Mouse (Mus musculus): ENCODE measurements around the gene Wwc2.

Wwc2 gene

DNA sequence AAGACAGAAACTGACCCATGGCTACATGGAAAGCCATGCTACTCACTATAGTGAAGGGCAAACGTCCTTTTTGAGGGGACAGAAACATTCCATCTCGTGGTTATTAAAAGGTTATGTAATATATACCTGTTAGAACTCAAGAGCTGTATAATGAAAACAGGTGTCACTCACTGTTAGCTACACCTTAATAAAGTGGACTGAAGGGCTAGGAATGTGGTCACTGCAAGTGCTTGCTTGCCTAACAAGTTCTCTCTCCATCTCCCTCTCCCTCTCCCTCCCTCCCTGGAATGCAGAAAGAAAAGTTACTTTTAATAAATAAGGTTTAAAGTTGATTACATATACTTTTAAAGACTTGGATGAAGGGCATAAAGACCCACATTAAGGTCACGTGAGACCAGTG is 88.0 kb downstream of the Wwc2 start:
- DNase-seq (ENCODE audit: low spot score): no peak

DNA sequence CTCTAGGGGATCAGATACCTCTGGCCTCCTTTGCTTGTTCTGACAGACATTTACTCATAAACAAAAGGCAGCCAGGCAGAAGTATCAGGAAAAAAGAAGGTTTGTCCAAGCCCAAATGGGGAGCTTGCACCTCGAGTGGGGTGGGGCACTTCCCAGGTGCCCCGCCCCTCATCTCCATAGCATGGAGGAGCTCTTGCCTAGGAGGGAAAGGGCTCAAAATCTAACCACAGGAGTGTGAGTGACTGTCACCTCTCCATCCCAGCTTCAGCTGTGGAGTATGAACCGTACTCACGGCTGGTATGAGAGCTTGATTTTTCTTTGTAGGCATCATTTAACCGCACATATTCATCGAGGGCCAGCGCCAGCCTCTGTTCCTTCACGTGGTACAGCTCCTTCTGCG is 90.4 kb downstream of the Wwc2 start:
- no peak for DNase-seq (ENCODE audit: low spot score)

DNA sequence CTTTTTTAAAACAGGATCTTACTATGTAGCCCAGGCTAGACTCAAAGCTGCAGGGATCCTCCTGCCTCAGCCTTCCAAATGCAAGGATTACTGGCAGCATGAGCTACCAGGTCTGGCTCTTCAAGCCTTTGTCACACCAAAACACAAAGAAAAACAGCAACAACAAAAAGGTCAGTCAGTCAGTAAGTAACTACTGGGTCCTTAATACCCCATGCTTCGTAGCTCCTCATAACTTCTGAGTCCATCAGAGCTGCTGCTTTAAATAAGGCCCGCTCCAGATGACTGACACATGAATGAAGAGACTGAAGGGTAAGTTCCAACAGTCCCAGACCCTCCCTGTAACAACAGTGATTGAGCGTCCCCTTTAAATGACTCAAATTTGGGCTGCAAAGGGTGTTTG is 90.8 kb downstream of the Wwc2 start:
- no peak for DNase-seq (ENCODE audit: low spot score)

DNA sequence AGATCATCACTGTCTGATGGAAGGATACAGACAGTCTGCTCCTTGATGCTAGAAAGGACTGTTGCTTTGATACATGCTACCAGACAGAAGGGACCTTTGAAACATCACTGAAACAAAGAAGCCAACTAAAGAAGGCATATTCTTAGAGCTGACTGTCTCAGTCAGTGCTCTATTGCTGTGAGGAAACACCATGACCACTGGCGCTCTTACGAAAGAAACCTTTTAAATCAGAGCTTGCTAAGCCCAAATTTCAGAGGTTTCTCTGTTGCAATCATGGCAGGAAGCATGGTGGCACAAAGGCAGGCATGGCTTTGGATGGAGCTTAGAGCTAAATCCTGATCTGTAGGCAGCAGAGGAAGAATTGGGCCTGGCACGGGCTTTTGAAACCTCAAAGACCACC is 98.3 kb downstream of the Wwc2 start:
- no peak for DNase-seq (ENCODE audit: low spot score)

DNA sequence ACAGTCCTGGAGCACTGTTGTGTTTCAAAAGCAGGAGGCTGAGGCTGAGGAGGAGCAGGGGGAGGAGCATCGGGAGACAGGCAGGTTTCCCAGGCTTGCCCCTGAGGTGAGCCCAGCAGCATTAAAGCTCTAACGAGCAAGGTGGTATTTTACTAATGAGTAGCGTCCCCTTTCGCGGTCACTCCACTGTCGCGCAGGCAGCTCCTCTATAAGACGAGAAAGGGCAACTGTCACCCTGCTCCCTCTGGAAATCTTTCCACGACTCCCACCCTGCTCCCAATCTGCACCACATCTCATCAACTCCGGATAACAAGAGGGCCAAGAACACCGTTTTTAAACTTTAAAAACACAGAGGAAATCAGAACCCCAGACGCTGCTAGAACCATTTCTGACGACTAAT is 99.1 kb downstream of the Wwc2 start:
- DNase-seq (ENCODE audit: low spot score): no peak

DNA sequence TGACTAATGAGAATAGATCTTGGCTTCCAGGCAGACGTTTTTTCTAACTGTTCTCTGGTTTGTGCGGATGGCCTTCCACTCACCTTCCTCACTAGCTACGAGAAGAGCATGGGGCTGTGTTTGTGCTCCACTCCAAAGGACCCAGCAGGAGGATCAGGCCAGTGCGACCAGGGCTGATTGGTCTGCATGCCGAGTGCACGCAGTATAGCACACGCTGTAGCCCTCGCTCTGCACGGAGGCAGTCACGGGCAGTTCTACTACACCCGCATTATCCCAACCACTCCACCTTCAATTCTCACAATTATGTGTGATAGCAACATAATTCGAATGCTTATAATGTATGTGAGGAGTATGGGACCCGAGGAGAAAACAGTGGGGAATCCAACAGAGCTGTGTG is 99.9 kb downstream of the Wwc2 start:
- DNase-seq (ENCODE audit: low spot score): no peak

DNA sequence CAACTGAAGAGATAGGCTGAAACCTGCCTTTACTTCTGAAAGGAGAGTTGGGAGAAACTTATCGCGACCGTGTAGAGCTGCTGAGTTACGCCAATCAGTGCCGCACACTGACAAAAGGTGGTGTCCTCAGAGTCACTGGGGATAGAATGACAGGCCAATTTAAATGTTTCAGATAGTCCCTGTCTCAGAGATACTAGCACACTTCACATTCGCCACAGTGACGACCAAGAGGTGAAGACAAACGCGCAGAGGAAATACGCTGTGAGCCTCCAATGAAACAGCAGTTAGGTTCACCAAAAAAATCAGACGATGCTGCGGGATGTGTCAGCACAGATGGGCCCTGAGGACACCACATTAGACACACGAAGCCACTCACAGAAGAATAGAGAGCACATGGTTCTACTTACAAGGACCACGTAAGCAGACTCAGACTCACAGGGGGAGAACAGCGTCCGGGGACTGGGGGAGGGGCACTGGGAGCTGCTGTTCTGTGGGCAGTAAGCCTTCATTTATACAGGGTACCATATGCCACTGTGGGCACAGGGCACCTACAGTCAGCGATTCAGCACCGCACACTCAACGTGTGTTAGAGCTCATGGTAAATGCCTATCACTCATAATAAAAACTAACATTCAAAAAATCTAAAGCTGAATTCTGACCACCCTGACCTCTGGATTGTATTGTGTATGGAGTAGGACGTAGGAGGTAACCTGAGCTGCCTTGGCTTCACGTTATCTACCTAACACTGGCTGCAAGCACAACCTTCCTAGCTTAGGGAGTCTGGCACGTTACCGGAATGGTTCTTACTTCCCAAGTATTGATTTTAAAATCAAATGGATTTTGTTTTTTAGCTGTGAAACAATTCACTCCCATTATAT is 100.5 kb downstream of the Wwc2 start:
- DNase-seq (ENCODE audit: low spot score): no peak

DNA sequence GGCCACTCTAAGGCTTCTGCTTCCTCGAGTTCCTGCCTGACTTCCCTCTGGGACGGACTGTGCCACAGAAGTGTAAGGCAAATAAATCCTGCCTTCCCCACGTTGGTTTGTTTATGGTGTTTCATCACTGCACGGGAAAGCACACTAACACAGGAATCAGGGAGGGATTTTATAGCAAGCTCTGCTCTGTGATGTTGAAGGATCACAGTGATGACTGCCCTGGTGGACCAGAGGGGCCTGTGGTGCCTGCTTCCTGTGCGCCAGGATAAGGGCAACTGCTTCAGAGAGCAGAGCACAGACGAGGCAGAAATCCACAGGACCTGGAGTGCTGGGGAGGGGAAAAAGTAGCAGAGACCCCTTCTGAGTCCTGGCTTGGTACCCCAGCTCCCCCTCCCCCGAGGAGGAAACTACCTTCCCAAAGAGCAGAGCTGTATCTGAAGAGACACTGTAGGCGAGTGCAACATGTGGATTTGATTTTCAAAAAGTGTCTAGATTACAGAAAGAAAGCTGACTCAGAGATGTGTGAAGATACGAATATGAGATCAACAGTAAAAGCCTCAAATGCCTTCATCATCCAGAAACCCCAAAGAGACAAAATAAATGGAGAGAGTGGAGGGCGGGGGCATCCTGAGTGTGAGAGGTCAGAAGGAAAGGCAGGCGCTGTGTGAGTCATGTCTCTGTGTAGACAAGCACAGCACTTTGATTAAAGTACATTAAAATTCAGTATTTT is 101.7 kb downstream of the Wwc2 start:
- DNase-seq (ENCODE audit: low spot score): no peak

DNA sequence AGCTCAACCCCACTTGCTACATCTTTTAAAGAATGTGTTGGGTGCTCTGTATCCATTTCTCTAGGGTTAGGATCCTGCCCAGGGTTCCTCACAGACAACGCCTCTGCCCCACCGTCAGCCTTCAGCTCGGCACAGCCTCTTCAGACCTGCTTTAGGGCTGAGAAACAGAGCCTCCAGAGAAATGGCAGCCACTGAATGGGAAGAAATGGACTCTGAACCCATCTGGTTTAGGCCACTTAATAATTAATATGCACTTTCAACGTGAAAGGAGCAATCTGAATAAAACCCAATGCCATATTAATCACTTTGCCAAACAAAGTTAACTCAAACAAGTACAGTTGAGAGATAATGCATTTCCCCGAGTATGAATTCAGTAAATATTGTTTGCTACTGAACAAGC is 106.4 kb downstream of the Wwc2 start:
- DNase-seq (ENCODE audit: low spot score): no peak

DNA sequence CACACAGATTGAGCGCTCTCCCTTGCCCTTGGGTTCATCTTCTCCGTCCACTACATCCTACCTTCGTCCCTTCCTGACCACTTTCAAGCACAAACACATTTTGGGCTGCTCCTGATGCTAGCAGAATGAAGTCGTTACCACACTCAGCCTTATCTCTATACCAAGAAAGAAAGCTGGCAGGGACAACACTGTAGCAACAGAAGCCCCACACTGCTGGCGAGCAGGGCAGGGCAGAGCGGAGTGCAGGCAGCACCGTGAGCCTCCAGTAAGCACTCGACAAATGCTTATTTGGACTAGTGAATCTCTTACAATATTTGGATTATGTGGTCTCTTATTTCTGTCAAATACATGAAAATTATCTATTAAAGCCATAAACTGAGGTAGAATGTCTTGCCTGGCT is 107.0 kb downstream of the Wwc2 start:
- DNase-seq (ENCODE audit: low spot score): no peak

DNA sequence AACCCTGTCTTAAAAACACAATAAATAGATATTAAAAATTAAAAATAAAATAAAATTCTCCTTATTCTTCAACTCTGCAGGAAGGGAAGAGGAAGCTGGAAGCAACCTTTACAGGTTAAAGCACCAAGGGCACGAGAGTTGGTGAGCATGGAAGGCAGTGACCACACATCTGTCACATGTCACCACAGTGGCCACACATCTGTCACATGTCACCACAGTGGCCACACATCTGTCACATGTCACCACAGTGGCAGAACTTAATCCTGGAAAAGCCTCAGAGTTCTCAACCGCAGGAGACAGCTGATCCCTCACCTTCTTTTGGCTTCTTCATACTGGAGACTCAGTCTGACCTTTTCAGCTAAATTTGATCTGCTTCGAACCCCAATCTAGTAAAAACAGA is 112.2 kb downstream of the Wwc2 start:
- no peak for DNase-seq (ENCODE audit: low spot score)

DNA sequence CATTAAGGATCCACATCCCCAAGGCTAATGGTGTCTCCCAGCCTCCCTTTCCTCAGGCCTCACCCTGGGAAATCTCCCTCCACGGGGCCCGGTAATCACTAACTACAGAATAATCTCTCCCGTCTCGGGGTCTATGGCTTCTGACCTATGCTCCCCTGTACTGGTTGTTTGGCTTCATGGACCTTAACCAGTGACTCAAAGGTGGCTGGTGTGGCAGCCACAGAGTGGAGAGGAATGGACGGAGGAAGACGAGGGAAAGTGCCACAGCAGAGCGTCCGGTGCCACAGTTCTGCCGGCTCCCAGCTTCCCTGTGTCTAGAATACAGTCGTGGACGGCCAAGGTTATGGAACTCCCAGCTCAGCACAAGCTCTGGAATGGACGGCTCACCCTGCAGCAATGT is 114.9 kb downstream of the Wwc2 start:
- no peak for DNase-seq (ENCODE audit: low spot score)

DNA sequence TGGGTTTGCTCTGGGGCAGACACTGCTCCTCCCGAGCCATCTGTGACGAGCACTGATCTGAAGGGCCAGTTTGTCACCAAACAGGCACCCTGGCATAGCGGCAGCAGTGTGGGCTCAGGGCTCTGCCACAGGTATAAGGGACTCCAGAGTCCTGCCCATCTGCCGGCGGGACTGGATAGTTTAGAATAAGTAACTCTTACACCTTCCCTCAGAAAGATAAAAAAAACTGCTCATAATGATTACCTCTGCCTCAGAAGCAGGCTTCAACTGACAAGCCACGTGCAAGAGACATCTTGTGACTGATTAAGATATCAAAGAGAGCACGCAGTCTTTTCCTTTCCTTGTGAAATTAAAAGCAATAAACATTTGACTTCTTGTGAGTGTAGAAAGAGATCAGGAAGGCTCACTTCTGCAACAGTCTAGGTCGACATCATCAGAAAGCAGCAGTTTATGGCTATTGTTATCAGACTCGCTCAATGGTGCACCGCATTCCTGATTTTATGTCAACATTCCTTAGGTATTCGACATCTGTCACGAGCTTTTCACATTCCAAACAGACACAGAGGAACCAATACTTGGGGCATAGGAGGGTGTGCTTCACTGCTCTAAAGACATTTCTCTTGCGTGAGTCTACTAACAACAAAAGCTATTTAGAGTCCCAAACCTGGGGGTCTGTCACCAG is 116.1 kb downstream of the Wwc2 start:
- no peak for DNase-seq (ENCODE audit: low spot score)

DNA sequence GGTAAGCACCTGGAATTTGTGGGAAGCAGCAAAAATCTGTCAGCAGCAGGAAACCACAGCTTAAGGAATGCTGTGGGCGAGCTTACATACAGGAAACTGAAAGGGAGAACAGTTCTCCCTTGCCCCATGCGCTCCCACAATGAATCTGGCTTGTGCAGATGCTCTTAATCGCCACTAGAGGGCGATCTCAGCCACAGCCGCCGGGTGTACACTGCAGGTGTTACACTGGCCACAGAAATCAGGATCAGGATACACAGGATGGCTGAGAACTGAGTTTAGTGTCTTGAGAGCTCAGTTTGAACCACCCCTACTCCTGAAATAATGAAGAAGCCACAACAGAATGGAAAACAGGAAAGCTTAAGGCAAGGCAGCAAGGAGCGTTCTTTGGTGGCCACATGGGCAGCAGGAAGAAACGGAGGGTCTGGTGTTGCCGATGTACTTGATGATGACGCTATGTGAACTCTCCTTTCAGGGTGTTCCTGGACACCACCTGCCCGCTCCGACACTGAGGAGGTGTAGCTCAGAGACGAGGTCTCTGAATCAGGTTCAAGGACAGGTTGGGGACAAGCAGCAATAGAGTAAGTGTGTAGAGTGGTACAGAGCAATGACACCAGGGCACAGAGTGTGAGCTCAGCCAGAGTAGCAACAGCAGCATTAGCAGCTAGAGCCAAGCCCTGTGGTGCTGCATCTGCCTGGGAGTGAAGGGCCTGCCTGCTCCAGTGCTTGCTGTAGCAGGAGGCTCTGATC is 118.2 kb downstream of the Wwc2 start:
- DNase-seq (ENCODE audit: low spot score): peak; percentile 32

DNA sequence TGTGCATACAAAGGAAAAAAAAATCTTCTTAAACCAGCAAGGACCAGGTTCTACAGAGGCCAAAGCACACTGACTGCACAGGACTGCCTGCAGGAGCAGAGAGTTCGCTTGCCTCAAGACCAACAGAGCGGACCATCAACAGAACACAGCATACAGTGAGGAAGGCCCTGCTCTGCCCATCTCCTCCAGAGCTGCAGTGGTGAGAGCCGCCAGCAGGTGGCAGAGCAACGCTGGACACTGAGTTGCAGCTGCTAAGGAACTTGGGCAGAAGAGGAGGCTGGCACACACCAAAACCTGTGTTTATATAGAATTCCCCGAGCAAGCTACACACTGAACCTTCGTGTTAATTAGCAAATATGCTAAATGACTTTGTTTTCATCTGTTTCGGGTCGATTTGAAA is 123.7 kb downstream of the Wwc2 start:
- peak; percentile 63 for DNase-seq (ENCODE audit: low spot score)

DNA sequence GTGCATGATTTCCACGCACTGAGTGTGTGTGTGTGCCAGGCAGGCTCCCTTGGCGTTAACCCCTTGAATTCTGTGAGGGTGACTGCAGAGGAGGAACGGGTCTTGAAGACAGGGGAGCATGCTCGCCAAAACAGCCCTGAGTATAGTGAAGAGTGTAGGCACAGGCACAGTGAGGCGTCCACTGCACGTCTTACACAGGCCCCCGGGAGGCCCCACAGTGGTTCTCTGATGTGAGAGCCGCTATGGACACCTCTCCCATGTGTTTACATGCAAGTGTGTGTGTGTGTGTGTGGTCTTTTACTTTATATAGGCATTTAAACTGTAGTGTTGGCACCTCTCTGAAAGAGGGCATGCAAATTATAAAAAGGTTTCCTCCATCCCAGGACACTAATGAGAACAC is 124.2 kb downstream of the Wwc2 start:
- DNase-seq (ENCODE audit: low spot score): no peak

DNA sequence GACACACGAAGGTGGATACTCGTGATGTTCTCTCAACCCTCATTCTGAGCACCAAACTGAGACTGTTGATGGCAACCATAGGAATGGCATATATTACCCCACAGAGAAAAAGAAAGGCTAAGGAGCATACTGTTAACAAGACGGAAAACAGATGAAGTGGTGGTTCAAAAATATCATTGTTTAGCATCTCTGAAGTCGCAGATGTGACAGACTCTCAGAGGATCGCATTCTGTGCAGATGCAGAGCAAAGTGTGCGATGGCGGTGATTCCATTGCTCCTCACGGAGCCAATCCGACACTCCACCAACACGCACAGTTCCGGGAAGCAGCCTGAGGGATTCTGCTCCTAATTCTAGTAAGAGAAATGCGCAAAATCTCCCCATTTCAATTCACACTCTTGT is 131.5 kb downstream of the Wwc2 start:
- no peak for DNase-seq (ENCODE audit: low spot score)

DNA sequence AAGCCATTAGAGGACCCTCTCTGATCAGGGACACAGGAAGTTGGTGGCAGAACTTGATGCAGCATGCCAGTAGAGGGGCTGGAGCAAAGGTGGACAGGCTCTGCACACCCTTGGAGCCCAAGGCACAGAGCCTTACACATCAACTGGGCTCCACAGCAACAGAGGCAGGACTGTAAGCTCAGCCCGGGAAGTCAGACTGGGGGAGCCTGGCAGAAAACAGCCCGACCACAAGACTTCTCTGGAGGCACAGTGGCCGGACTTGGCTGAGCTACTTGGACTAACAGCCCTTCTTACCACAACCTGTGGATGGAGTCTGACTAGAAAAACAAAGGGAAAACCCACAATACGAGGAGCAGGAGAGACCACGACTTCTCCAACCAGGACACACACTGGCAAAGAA is 137.4 kb downstream of the Wwc2 start:
- no peak for DNase-seq (ENCODE audit: low spot score)

DNA sequence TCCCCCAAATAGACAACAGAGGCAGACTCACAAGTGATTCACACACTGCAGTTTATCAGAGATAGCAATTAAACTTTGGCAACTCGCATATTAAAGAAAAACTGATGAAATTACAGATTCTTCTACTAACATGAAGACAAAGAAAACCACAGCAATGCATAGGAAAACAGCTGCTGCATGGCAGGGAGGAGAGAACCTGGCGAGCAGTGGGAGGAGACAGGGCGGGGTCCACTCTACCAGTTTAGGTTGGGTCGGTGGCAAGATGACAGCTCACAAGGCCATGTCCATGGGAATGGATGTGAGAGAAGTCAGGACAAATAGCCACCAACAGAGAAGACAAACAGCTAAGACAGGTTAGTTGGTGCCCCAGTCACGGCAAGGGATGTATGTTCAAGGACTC is 138.0 kb downstream of the Wwc2 start:
- no peak for DNase-seq (ENCODE audit: low spot score)

DNA sequence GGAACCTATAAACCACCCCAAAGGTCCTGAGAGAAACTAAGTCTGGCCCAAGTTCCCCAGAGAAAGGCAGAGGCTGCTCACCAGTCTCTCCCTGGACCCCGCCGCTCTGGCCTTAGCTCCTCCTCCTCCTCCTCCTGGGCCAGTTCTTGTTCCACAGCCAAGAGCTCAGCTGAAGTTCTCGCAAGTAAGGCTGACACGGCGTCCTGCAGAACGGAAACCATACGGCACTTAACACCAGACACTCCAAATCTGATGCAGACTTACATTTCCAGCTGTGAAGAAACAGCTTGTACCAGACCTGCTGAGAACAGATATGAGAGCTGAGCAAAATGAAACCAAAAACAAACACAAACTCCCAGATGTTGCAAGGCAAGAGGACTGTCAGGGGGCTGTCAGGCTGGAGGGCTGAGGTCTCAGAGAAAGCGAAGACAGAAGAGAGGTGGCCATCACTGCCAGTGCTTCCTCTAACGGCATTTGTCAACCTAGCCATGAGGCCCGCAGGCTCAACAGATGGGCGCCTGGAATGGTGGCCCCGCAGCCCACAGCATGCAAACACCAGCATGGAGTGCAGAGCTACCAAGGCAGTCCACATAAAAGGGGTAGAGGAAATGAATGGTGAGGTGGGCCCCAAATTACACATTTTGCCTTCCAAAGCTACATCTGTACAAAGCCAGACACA is 138.8 kb downstream of the Wwc2 start:
- peak; percentile 3 for DNase-seq (ENCODE audit: low spot score)

DNA sequence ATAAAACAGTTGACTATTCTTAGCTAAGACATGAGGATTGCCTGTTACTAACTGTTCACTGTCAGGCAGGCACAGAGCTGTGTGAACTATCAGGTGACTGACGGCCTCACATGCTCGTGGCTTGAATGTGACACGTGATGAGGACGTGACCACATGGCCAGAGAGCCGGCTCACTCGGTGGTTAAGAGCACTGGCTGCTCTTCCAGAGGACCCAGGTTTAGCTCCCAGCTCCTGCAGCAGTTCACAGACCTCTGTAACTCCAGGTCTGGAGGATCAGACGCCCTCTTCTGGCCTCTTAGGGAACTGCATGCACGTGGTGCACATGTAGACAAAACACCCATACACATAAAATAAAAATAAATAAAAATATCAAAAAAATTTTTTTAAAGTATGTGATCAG is 140.9 kb downstream of the Wwc2 start:
- DNase-seq (ENCODE audit: low spot score): no peak

DNA sequence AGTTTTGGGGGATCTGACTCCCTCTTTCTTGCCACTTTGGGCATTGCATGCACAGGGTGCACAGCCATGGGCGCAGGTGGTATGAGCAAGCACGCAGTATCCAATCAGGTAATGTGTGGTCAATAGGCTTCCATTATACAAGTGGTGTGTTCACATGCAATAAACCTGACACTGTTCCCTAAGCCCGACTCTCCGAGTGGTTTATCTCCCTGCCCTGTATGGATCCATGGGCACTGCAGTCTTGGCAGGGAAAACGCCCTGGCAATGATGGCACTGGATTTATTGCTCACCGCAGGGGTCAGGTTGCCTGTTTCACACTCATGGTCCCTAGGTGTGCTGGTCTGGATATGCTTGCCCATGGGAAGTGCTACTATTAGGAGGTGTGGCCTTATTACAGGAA is 142.8 kb downstream of the Wwc2 start:
- DNase-seq (ENCODE audit: low spot score): no peak
